Mouse (Mus musculus) gastrocnemius, adult 2 months (tissue): ENCODE data around the gene Mst1. TPM values are rescaled to one million over a fixed set of nuclear protein-coding genes. Genes with fewer than 3 reads are reported as not detected.

Experiments used
- DNase-seq: peaks from one replicate; pipeline ENCODE4 v3.0.0; 2022
- H3K27ac ChIP-seq: fragments of 200-600 bp; 2 replicates; pipeline ENCODE4 v1.8.1; 2022; ENCODE audit warnings: mild to moderate bottlenecking
- H3K4me3 ChIP-seq: fragments of 200-600 bp; 2 replicates; pipeline ENCODE4 v1.8.1; 2022; ENCODE audit warnings: mild to moderate bottlenecking, moderate library complexity
- CTCF ChIP-seq: fragments of 200-600 bp; IDR thresholded peaks from 2 replicates; pipeline ENCODE4 v1.8.1; 2022; ENCODE audit warnings: antibody characterized with exemption, mild to moderate bottlenecking, moderate library complexity
- intact Hi-C: fragments of 180-260 bp; cut with DNase I; formaldehyde crosslinking; loops from one replicate; pipeline ENCODE4 v1.15.1; 2025
- total RNA-seq, 2 experiments: library from RNA; stranded (reverse); gene quantifications; 2 replicates each; pipeline ENCODE4 v1.2.3; 2021

The Mst1 gene
- total RNA-seq, 2 experiments from 2014 or later, result not detected

- peak; percentile 83 for DNase-seq
- H3K27ac ChIP-seq, result peak overlapping the region; percentile 56
Measured at GRCm38 (mm10) chr9:108065491-108066011, 14.7 kb upstream of the Mst1 start.

GRCm38 (mm10) chr9:108067199-108067598, 13.0 kb upstream of the Mst1 start:
- Histone ChIP-seq H3K27ac (no peak overlapping the region; the same call in 1 of the 2 replicates), H3K4me3 (no peak overlapping the region)
- no peak for TF ChIP-seq CTCF
- DNase-seq, result no peak
- intact Hi-C loops, result no loop called here

More at GRCm38 (mm10) chr9:108065491-108066011, 14.7 kb upstream of the Mst1 start:
- intact Hi-C loops, result loop anchor here (1.0 kb wide), 1 partner anchor 102 kb away; no protein-coding TSS in a partner anchor
- H3K4me3 ChIP-seq, result no peak overlapping the region
- TF ChIP-seq CTCF, result peak; percentile 85

DNA sequence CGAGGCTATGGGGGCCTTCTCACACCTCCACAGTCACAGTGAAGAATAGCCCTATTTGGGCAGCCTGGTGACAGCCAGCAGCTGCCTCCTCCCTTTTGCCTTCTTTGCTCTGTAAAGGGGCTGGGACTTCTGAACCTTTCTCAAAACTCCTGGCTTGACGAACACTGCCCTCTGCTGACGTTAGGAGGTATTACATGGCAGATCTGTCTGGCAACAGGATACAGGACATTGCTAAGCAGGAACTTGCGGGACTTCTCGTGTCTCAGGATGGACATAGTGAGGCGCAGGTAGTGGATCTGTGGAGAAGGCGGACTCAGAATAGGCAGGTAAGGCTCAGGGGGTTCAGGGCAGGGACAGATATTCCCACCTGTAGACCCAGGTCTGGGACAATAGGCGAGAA, 12.3 kb upstream of the Mst1 start:
- intact Hi-C loops, result loop anchor here (1.0 kb wide), 2 partner anchors 104 to 164 kb away; no protein-coding TSS in a partner anchor
- H3K27ac ChIP-seq, result peak overlapping the region; percentile 66

DNA sequence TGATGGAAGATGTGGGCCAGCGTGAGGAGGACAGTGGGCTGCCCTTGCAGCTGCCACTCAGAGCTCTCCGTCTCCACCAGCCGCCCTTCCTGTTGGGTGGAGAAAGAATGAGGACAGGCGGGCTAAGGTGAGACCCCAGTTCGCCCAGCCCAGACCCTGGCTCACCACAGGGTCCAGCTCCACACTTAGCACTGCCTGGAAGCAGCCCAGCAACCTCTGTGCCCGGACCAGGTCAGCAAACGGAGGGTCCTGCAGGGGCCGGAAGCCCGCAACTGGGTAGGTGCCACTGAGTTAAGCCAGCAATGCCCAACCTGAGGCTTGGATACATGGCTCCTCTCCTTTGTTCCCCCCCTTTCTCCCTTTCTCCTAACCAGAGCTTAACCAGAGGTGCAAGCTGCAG, 11.2 kb upstream of the Mst1 start:
- Histone ChIP-seq H3K4me3 (no peak overlapping the region), H3K27ac (no peak overlapping the region)
- DNase-seq, result no peak
- TF ChIP-seq CTCF, result no peak
- intact Hi-C loops, result no loop called here

More for the DNA sequence above, 12.3 kb upstream of the Mst1 start:
- TF ChIP-seq CTCF, result peak; percentile 99
- peak; percentile 86 for DNase-seq
- H3K4me3 ChIP-seq, result no peak overlapping the region

DNA sequence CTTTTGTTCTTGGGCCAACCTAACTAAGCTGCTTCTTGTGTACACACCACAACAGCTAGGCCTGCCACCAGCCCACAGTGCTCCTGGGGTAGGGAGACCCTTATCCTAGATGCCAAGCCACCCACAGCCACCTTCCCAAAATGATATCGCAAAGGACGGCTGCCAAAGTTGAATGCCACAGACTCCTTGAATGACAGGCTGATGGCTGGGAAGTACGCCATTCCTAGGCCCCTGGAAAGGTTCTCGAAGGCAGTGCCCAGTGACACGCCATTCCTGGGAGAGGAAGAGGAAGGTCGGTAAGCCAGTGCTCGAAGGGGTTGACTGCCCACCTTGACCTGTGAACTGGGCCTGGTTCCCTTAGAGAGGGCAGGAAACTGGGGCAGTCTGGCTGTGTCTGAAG, 10.7 kb upstream of the Mst1 start:
- no peak overlapping the region for H3K4me3 ChIP-seq
- no peak for TF ChIP-seq CTCF
- intact Hi-C loops, result no loop called here
- H3K27ac ChIP-seq, result no peak overlapping the region
- no peak for DNase-seq

- no peak overlapping the region for H3K4me3 ChIP-seq
- peak overlapping the region; percentile 85 for H3K27ac ChIP-seq
- intact Hi-C loops, result no loop called here
- TF ChIP-seq CTCF, result no peak
- DNase-seq, result no peak
Measured at GRCm38 (mm10) chr9:108071801-108072200, 8.4 kb upstream of the Mst1 start.

GRCm38 (mm10) chr9:108072481-108072924, 7.7 kb upstream of the Mst1 start:
- intact Hi-C loops, result no loop called here
- peak overlapping the region; percentile 18 for H3K4me3 ChIP-seq
- H3K27ac ChIP-seq, result peak overlapping the region; percentile 85
- DNase-seq, result no peak
- no peak for TF ChIP-seq CTCF

- intact Hi-C loops, result no loop called here
- TF ChIP-seq CTCF, result no peak
Measured at GRCm38 (mm10) chr9:108073141-108073930, 6.9 kb upstream of the Mst1 start.

GRCm38 (mm10) chr9:108082549-108082948, 2.3 kb downstream of the Mst1 start:
- TF ChIP-seq CTCF, result no peak
- Histone ChIP-seq H3K27ac (no peak overlapping the region), H3K4me3 (no peak overlapping the region)
- no peak for DNase-seq
- intact Hi-C loops, result no loop called here

More at GRCm38 (mm10) chr9:108073141-108073930, 6.9 kb upstream of the Mst1 start:
- peak overlapping the region; percentile 93 for H3K27ac ChIP-seq
- H3K4me3 ChIP-seq, result peak overlapping the region; percentile 27
- peak; percentile 75 for DNase-seq

- intact Hi-C loops, result no loop called here
- Histone ChIP-seq H3K27ac (no peak within 1 kb of the TSS), H3K4me3 (no peak within 1 kb of the TSS)
- TF ChIP-seq CTCF, result no peak
- DNase-seq, result no peak
Measured at GRCm38 (mm10) chr9:108082988-108083431, 2.8 kb downstream of the Mst1 start, which contains the start of gene Rnf123. Gene Rnf123, minus strand, starts transcription at chr9:108083346.

- TF ChIP-seq CTCF, result no peak
- no peak for DNase-seq
- Histone ChIP-seq H3K27ac (no peak overlapping the region), H3K4me3 (no peak overlapping the region)
- intact Hi-C loops, result no loop called here
Measured at GRCm38 (mm10) chr9:108083561-108083960, 3.3 kb downstream of the Mst1 start.

DNA sequence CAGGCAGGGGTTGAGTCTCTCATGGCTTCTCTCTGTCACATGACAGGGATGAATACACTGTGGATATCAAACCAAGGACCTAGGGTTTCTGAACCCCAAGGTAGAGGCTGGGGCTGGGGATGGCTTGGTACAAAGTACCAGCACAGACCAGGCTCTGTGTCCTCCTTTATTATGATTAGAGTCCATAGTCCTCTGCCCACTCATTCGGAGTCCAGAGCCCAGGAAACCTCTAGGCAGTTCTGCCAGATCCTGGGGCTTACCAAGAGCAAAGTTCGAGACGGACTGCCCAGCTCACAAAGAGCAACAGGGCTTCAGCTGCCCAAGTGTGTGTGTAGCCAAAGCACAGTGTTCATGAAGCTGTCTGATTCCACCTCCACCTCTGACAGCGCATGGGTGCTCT, 5.0 kb downstream of the Mst1 start:
- TF ChIP-seq CTCF, result no peak
- H3K4me3 ChIP-seq, result no peak overlapping the region
- intact Hi-C loops, result no loop called here

GRCm38 (mm10) chr9:108090611-108091120, 10.4 kb downstream of the Mst1 start:
- Histone ChIP-seq H3K4me3 (no peak overlapping the region), H3K27ac (no peak overlapping the region)
- no peak for TF ChIP-seq CTCF
- no peak for DNase-seq
- intact Hi-C loops, result loop anchor here (10.0 kb wide), 1 partner anchor 324 kb away; no protein-coding TSS in a partner anchor

More for the DNA sequence above, 5.0 kb downstream of the Mst1 start:
- no peak overlapping the region for H3K27ac ChIP-seq
- no peak for DNase-seq
